Mouse (Mus musculus) skeletal muscle tissue, adult 2 months (tissue): Measurements from ENCODE around the gene Gm38392.

ENCODE experiments used
- DNase-seq: peaks from one replicate; pipeline ENCODE4 v3.0.0-alpha.2; 2012; ENCODE audit warnings: low read depth, low spot score

Gene Gm38392

DNA sequence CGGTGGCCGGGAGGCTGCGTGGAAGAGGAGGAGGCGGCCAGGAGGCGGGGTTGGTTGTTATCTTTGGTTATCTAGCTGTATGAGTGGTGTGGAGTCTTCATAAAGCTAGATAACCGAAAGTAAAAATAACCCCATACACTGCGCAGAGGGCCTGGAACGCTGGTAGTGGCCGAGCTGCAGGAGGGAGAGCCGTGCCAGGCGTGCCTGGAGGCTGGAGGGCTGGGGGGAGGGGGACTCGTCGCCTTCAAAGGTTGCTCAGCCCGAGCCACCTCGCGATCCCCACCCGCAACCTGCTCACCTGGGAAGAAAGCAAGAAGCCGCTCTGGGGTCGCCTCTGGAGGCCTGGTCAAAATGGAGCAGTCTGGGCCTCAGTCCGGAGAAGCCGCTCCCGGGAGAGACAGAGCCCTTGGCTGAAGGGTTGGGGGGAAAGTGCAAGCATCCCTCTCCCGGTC is 71.4 kb downstream of the Gm38392 start:
- no peak for DNase-seq

DNA sequence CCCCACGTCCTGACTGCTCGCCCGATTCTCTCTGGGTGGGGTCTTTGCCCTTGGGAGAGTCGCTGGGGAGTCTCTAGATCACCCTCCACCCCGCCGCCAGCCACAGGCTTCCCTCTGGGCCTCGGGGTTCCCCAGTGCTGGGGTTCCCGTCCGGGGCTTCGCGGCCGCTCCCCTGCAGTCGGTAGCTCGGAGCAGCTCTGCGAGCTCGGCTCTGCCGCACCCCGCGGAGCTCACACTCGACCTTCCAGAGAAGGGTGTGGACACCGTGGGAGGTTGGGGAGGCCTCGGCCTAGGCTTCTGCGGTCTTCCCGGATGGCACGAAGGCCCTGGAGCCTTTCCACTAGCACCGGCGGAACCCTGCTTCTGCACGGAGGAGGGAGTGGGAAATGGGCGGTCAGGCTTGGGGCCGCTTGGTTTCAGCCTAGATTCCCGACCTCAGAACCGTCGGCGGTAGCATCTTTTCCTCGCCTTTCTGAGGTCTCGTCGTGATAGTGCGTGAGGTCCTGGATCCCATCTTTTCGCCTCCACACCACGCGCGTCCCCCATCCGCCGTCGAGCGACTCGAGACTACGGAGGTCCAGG is 71.9 kb downstream of the Gm38392 start:
- no peak for DNase-seq

DNA sequence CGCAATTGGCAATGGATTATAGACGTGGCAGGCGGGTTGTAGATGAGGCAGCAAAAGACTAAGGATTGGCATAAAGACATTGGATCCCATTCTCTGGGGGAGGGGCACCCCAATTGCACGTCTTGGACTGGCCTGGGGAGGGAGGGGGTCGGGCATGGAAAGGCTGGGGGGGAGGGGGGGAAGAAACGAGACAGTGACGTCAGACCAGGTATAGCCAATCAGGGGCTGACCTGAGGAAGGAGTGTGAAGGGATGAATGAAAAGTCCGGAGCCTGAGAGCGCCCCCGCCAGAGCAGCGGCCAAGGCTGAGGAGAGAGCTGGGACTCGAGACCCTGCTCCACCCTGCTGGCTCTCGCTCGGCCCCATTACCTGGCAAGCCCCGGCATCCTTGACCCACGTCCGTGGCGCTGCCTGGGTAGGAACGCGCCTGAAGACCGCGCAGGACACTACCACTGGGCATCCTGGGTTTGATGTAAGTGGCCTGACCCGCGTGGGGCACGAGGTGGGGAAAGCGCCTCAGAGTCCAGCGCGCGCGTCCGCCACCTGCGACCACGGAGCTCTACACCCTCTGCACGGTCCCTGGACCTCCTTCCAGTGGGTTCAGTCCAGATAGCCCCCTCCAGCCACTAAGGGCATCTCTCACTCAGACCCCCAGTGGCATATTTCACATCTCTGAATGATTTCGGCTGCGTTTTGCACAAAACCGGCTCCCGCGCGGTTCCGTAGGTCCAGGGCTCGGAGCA is 72.6 kb downstream of the Gm38392 start:
- DNase-seq: no peak

DNA sequence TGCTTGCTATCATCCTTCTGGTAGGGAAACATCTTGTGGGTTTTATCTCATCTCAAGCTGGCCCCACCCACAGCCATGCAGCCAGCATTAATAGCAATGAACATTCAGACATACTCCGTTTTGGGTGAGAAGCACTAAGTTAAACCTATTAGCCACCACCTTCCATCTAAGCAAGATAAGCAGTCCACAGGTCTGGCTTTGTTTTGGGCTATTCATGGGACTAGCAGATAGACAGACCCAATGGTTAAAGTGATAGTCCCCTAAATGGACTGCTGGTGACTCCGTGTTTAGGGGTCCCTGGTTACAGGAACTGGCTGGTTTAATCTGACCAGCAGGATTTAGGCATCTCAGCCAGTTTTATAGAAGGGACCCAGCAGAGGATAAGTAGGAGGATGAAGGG is 74.0 kb downstream of the Gm38392 start:
- DNase-seq: no peak

DNA sequence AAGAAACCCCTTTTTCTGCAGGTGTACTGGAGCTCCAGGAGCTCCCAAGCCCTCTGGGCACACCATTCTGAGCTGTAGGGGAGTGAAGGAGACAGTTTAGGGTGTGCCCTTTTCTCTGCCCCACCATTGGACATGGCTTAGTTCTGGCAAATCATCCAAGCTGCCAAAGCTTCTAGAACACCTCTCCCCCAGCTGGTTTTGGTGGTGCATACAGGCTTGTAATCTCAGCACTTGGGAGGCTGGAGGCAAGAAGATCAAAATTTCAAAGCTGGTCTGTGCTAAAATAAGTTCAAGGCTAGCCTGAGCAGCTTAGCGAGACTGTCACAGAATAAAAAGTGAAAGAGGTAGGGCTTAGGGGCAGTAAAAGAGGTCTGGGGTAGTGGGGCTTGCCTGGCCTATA is 74.7 kb downstream of the Gm38392 start:
- no peak for DNase-seq

DNA sequence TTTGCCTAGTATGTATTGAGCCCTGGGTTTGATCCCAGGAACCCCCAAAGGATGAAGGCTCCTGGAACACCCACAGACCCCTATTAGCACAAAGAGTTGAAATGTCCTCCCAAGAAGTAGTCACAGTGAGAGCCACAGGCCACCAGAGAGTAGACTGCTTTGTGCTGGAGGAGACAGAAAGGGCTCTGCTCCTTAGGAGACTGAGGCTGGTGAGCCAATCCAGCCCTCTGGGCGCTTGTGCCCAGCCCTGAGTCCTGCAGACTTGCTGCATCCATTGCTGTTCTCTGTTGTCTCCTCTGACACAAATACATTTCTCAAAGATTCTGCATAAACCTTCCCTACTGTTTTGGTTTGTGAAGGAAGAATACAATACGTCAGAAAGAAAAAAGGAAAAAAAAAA is 76.1 kb downstream of the Gm38392 start:
- DNase-seq: no peak

DNA sequence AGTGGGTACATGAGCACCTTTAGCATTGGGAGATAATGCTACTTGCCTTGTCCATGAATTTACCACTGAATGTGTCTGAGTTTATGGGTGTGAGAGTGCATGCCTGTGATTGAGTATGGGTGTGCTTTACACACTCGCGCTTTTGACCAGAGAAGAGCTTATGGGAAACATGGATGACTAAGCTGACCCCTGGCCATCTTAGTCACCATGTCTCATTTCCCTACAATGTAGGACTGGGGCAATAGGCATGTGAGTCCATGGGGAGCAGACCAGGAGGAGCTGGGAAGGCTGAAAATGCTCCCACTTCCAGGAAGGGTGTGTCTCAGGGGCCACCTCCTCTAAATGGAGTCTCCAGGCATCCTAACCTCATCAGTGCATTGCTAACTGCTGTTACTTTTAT is 76.9 kb downstream of the Gm38392 start:
- no peak for DNase-seq

DNA sequence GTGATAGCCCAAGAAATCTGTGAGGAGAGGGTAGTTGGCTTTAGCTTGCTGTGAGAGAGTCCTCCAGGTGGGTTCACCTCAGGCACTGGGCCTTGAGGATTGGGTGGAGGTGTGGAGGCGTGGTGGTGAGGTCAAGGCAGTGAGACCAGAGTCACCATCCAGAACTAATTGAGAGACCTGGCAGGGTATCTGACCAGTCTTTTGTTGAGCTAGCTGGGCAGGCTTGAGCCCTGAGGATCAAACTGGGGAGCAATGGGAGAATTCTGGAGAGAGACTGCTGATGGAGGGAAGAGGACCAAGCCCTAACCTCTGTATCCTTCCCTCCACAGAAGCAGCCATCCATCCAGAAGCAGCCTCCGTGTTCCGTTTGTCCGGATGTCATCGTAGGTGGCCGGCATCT is 77.7 kb downstream of the Gm38392 start:
- DNase-seq: no peak

DNA sequence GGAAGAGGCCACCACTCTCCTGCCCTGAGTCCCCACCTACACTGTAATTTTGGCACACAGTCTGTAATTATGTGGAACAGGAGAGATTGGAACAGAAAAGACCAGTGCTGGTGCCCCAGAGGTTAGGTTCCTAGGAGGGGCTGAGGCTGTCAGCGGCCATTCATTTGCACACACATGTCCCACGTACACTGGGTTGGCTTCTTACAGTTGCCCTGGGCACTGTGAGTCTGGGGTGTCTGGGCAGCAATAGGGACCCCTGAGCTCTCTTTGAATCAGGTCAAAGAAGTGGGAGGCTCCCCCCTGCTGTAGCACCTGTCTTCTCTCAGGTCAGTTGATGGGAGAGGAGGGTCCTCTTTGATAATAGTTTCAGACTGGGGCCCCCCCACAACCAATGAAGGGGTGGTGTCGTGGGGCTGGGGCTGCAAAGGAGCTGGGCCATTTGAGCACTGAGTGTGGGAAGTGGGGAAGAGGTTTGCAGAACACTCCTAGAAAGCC is 78.7 kb downstream of the Gm38392 start:
- DNase-seq: no peak

DNA sequence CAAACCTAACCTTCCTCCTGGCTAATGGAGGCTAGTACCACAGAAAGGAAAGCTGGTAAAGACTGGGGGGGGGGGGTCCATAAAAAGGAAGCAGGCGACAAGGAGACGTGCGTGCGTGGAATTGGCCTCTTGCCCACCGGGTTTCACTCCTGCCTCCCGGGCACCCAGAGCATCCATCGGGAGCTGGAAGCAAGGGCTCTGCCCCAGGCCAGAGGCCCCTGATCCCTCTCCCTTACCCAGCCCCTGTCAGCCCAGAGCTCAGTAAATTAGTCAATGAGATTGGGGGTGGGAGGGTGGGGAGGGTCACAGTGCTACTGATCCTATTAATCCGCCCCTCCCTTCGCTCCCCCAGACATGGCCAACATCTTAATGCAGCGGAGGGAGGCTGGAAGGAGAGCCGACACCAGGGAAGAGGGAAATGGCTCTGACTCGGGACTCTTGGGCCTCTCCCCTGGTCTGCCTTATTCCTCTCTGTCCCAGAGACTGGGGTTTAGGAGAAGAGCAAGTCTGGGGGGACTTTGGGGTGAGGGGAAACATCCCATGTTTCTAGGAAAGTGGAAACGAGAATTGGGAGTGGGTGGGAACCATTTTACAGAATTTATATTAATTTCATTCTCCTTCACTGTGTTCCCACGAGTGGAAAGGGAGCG is 79.4 kb downstream of the Gm38392 start:
- no peak for DNase-seq

DNA sequence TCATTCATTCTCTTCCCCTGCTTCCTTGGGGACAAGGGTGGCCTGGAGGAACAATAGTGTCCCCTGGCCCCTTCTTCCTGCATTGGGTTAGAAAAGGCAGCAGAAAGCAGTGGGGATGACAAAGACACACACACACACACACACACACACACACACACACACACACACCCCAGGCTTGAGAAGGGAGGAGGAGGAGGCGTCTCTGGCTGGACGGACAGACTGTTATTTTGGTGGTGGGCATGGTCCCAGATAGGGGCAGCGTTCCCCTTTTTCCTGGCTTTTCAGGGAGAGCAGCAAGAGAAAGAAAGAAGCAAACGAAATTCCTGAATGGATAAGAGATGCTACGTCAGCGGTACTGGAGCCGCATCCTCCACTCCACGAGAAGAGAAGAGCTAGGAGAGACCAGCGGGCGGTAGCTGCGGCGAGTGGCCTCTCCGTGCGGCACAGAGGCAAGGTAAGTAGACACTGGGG is 80.1 kb downstream of the Gm38392 start:
- no peak for DNase-seq

DNA sequence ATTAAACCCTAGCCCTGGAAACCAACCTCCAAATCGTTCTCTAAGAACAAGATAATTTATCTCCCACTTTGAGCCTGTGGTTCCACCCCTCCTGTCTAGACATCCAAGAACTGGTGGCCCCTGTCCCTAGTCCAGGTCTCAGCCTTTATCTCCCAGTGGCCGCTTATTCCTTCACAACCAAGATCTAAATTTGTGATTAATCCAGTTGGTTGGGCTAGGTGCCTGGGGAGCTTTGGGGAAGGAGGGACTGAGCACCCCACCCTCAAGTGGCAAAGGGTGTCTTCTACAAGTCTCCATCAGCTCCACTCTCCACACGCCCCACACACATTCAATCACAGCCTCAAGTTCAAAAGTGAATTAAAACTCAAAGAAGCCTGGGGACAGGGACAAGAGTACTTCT is 80.5 kb downstream of the Gm38392 start:
- DNase-seq: no peak

DNA sequence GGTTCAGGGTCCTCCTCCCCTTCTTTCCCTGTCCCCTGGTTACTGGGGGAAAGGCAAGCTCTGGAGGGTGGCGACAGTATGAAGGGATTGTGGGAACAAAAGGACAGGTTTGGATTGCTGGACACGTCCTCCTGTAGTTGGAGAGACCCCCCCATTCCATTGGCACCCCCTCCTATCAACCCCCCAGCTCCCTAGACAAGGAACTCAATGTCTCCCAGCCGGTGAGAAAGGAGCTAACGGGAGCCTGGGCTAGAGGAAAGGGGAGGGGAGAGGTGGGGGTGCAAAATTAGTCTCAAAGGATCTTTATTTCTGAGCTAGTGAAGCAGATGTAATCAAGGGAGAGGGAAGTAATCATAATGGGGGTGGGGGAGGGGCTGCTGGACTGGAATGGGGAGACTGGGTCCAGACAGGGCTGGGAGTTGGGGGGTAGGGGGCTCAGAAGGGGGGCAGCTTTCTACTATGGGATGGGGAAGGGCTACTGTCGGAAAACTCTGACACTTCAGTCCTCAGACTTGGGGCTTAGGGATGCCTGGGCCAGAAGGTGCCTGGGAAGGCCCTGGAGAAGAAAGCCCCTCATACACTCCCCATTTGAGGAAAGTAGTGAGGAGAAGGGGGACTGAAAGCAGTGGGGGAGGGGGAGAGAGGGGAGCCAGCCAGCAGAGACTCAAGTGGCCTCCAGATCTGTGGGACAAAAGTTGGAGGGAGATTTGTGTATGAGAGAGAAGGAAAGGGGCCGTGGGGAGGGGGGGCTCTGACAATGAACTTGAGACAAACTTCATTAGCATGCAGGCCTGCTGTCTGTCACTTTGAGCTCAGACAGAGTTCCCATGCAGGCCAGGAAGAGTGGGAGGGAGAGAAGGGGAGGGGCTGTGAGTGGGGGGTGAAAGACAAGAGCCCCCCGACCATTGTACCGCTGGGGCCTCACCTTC is 81.2 kb downstream of the Gm38392 start:
- no peak for DNase-seq

DNA sequence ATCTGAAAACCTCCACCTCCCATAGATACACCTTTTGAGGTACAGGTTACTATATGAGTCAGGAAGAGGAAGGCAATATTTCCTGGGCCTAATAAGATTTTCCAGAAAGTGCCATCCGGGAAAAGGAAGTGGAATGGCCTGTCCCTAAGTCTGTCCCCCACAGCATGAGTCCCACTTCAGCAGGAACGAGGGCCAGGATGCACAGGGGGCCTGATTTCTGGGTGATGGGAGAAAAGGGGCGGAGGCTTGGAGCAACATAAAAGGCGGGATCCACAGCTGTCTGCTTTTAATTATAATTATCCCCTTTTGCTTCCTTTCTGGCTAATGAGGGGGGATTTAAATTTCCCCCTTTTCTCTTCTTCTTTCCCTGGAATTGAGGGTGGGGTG is 81.8 kb downstream of the Gm38392 start:
- no peak for DNase-seq

DNA sequence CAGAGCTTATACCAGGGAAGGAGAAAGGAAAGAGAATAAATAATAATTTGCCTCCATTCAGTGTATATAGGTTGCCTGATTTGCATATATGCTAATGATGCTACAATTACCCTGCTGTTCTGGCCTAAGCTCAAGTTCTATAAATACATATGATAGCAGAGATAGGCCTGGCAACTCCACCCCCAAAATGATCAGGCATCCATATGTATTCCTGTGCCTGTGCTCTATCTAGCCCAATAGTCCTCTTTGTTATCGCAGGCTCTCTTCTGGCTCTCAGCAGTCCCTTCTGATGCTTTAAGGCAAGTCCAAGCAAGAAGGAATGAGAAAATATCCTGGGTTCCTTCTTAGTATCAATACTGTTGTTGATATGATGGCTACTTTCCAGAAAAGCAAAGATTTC is 82.3 kb downstream of the Gm38392 start:
- DNase-seq: no peak

DNA sequence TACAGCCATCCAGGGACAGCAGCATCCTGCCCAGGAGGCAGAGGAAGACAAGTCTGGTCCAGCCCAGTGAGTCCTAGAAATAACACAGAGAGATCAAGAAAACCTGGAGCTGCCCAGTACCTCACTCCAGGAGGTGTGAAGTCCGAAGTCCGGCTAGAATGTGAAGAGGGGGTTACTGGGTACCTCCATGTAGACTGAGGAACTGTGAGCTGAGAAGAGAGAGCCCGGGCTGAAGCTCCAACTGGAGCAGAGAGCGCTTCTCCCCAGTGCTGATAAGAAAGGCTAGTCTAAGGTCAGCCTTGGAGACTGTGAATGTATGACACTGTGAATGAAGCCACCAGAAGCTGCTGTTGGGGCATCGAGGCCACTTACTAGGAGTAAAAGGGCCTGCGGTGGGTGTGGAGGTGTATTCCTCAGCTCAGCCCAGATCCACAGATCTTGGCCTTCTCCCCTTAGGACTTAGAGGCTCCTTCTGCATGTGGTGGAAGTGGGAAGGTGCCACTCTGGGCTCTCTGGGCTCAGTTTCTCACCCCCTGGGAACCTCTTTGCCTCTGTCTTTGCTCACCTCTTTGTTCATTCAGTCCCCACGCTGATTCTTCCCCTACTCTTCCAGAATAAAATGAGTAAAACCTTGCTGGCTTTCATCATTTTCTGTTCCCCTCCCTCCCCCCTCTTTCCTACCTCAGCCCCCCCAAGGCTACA is 82.9 kb downstream of the Gm38392 start:
- no peak for DNase-seq

DNA sequence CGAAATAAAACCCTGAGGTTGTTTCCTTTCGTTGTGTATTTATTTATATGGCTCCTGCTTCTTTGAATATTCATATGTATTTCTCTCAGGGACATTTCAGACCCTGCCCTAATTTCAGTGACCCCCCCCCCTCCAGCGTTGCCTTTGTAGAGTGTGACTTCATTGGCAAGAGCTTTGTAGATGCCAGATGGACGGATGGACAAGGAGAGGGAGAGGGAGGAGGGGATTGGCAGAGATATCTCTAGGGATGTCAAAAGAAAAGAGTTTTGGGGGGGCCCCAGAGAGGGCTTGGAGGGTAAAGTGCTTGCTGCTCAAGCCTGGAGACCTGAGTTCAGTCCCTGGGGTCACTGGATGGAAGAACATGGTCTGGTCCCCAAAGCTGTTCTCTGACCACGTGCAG is 83.6 kb downstream of the Gm38392 start:
- DNase-seq: no peak

DNA sequence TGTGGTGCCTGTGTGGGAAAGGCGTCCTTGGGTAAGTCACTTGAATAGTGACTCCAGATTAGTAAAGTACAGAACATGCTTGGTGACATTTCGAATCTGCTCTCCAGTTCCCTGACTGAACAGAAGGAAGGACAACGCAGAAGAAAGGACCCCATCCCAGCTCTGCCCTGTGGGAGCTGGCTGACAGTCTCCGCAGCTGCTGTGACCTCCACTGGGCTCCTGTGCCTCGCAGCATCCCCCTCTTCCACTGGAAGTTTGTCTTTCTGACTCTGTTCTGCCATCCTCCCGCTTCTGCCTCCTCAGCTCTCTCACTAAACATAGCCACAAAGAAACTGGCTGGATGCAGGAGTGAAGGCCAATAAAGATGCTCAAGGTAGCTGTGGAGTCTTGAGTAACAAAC is 84.0 kb downstream of the Gm38392 start:
- no peak for DNase-seq

DNA sequence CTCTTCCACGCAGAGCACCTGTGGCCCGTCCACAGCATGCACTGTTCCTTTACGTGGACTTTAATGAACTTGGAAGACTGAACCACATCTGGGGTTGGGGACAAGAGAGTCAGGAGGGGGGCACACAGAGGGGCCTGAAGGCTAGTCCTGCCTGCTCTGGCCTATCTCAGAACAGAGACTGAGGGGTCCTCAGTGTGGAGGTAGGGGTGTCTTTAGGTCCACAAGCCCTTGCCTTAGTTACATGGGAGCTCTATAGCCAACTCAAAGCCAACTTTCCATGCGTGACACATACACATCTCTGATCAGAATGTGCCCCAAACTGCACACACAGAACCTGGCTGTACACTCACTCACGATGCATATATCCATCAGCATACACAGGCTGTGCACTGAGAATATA is 85.4 kb downstream of the Gm38392 start:
- DNase-seq: no peak

DNA sequence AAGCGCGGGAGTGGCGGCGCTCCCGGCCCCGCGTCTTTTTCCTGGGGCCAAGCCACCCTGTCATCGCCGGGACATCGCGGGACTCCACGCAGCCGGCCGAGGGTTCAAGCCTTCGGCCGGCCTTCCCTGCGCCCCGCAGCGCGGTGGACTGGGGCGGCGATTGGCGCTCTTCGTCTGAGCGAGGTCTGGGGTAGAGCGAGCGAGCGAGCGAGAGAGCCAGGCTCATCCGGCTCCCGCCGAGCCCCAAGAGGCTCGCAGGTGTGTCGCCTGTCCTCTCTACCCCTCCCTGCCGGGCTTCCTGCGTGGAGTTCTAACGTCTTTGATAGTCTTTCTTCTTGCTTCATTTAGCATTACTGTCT is 86.1 kb downstream of the Gm38392 start:
- no peak for DNase-seq
